Mouse (Mus musculus): Measurements from ENCODE around the gene Clba1. TPM values are rescaled to one million over a fixed set of nuclear protein-coding genes. Genes with fewer than 3 reads are reported as not detected.
A peak's percentile ranks its signal among the peaks of the same experiment; 100 is the strongest.

The Clba1 gene
- polyA plus RNA-seq, 1 experiment from 2014 or later = 17.5 TPM

GRCm38 (mm10) chr12:112791026-112791425 is 17.7 kb upstream of the Clba1 start:
- no peak overlapping the region for H3K27ac ChIP-seq (ENCODE audit: low read depth, low read length)
- no peak for ATAC-seq (ENCODE audit: low read depth)
- H3K4me2 ChIP-seq (ENCODE audit: low read depth, low read length) = no peak overlapping the region
- no peak overlapping the region for H3K9ac ChIP-seq (replicated peaks; ENCODE audit: low read depth, low read length)
- WGBS = 79% methylated on average over 8 of the region's 8 CpGs
- H3K4me3 ChIP-seq (ENCODE audit: low read depth, low read length) = no peak overlapping the region
- no peaks in the 10 kb centered on the region for H3K36me3 ChIP-seq (ENCODE audit: control insufficient read depth, insufficient read depth, low read length)
- no peaks in the 10 kb centered on the region for H3K27me3 ChIP-seq (ENCODE audit: control insufficient read depth, insufficient read depth, low read length)
- H3K4me1 ChIP-seq (ENCODE audit: control insufficient read depth, insufficient read depth, low read length) = no peaks in the 10 kb centered on the region
- no peaks in the 10 kb centered on the region for H3K9me3 ChIP-seq (ENCODE audit: control insufficient read depth, low read length)

GRCm38 (mm10) chr12:112793601-112794355 is 15.0 kb upstream of the Clba1 start:
- H3K27ac ChIP-seq (ENCODE audit: low read depth, low read length) = no peak overlapping the region
- no peaks in the 10 kb centered on the region; the same call in 1 of the 2 replicates for H3K4me1 ChIP-seq (ENCODE audit: control insufficient read depth, insufficient read depth, low read length)
- no peak for ATAC-seq (ENCODE audit: low read depth)
- H3K27me3 ChIP-seq (ENCODE audit: control insufficient read depth, insufficient read depth, low read length) = no peaks in the 10 kb centered on the region
- WGBS = 76% methylated on average over 13 of the region's 13 CpGs
- no peak overlapping the region for H3K4me2 ChIP-seq (ENCODE audit: low read depth, low read length)
- H3K4me3 ChIP-seq (ENCODE audit: low read depth, low read length) = no peak overlapping the region
- no peaks in the 10 kb centered on the region for H3K9me3 ChIP-seq (ENCODE audit: control insufficient read depth, low read length)
- H3K9ac ChIP-seq (replicated peaks; ENCODE audit: low read depth, low read length) = no peak overlapping the region
- no peaks in the 10 kb centered on the region for H3K36me3 ChIP-seq (ENCODE audit: control insufficient read depth, insufficient read depth, low read length)

GRCm38 (mm10) chr12:112794356-112794816 is 14.4 kb upstream of the Clba1 start:
- no peak for ATAC-seq (ENCODE audit: low read depth)
- Histone ChIP-seq H3K4me3 (ENCODE audit: low read depth, low read length) (no peak overlapping the region), H3K27me3 (ENCODE audit: control insufficient read depth, insufficient read depth, low read length) (no peaks in the 10 kb centered on the region), H3K9me3 (ENCODE audit: control insufficient read depth, low read length) (no peaks in the 10 kb centered on the region), H3K27ac (ENCODE audit: low read depth, low read length) (no peak overlapping the region), H3K9ac (replicated peaks; ENCODE audit: low read depth, low read length) (no peak overlapping the region), H3K4me1 (ENCODE audit: control insufficient read depth, insufficient read depth, low read length) (no peaks in the 10 kb centered on the region; the same call in 1 of the 2 replicates), H3K4me2 (ENCODE audit: low read depth, low read length) (no peak overlapping the region), H3K36me3 (ENCODE audit: control insufficient read depth, insufficient read depth, low read length) (no peaks in the 10 kb centered on the region)
- WGBS = 36% methylated on average over 7 of the region's 7 CpGs

DNA sequence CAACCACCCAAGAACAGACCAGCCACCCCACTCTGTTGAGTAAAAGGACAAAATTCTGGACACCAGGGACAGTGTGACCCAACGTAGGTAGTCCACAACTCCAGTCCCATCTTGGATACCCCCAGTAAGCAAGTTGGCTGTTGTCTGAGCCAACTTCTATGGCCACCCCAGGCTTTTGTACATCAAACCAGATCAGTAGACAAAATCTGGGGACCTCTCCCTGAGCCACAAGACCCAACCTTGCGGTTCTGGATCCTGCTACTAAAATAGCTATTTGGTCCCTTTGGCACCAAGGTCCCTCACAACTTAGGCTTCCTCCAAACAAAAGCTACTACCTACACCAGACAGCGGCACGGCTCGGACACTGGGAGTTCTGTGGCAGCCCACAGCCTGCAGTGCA is 13.7 kb upstream of the Clba1 start:
- no peaks in the 10 kb centered on the region for H3K9me3 ChIP-seq (ENCODE audit: control insufficient read depth, low read length)
- H3K27ac ChIP-seq (ENCODE audit: low read depth, low read length) = no peak overlapping the region
- no peak for ATAC-seq (ENCODE audit: low read depth)
- H3K36me3 ChIP-seq (ENCODE audit: control insufficient read depth, insufficient read depth, low read length) = no peaks in the 10 kb centered on the region
- no peak overlapping the region for H3K4me3 ChIP-seq (ENCODE audit: low read depth, low read length)
- 83% methylated on average over 5 of the region's 5 CpGs for WGBS
- no peaks in the 10 kb centered on the region for H3K27me3 ChIP-seq (ENCODE audit: control insufficient read depth, insufficient read depth, low read length)
- H3K9ac ChIP-seq (replicated peaks; ENCODE audit: low read depth, low read length) = no peak overlapping the region
- no peaks in the 10 kb centered on the region; the same call in 1 of the 2 replicates for H3K4me1 ChIP-seq (ENCODE audit: control insufficient read depth, insufficient read depth, low read length)
- no peak overlapping the region for H3K4me2 ChIP-seq (ENCODE audit: low read depth, low read length)

DNA sequence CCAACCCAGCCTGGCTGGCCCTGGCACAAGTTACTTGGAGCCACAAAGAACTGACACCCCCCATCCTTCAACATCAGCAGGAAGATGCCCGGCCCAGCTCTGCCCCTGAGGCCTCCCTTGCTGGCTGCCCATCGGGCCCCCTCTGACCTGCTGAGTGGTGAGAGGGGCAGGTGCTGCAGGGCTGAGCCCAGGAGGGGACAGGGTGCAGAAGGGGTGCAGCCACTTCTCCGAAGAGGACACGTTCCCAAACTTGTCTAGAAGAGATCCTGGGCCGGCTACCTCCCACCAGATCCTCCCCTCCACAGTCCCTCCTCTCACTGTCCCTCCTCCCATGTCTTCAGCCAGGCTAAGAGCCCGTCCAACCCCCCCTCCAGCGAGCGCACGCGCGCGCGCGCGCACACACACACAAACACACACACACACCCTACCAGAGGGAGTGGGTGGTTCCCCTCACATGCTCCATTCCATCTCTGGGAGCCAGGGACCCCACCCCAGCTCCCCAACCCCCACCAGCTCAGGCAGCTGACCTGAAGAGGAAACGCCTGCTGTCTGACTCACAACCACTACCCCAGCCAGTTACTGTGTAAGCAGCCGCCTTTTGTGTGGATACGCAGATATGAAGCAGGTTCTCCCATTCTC is 13.2 kb upstream of the Clba1 start:
- H3K36me3 ChIP-seq (ENCODE audit: control insufficient read depth, insufficient read depth, low read length) = no peaks in the 10 kb centered on the region
- no peak overlapping the region for H3K27ac ChIP-seq (ENCODE audit: low read depth, low read length)
- no peaks in the 10 kb centered on the region; the same call in 1 of the 2 replicates for H3K4me1 ChIP-seq (ENCODE audit: control insufficient read depth, insufficient read depth, low read length)

DNA sequence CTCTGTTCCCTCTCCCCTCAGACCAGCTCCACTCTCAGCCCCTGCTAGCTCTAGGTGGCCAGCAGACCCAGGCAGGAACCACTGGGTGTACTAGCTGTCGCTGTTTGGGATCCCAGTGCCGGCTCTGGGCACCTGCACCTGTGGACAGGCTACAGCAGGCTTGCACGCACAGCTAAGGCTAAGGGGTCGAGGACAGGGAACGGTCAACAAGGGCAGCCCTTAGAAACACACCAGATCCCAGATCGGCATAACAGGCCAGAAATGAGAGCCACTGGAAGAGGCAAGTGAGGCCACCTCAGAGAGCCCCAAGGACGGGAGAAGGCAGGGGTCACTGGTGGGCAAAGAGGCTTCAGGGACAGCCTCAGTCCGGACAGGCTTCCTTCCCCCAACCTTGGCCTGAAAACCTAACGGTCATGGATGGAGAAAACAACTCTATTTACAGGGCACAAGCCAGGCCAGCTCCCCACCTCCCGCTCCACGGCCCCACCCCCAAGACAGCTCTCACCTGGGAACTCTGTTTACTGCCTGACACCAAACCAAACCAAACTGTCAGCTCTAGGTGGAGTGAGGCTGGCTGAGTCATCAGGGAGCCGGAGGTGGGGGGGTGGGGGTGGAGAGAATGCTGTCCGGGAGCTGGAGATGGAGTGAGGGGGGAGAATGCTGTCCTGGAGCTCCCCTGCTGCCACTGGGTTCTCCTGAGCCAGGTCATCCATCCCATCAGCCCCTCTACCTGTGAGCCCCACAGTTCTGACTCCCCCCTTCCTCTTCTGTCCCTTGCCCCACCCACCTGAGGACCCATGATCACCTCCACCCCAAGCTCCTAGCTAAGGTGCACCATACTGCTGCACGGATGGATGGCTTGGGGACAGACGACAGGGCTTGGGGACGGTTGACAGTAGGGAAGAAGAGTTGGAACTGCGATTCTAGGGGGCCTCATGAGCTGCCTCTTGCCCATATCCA is 11.9 kb upstream of the Clba1 start:
- Histone ChIP-seq H3K4me1 (ENCODE audit: control insufficient read depth, insufficient read depth, low read length) (peaks cover 5% of the 10 kb centered on the region; the same call in 1 of the 2 replicates), H3K9ac (replicated peaks; ENCODE audit: low read depth, low read length) (no peak overlapping the region), H3K9me3 (ENCODE audit: control insufficient read depth, low read length) (no peaks in the 10 kb centered on the region), H3K4me3 (ENCODE audit: low read depth, low read length) (no peak overlapping the region), H3K4me2 (ENCODE audit: low read depth, low read length) (no peak overlapping the region), H3K27ac (ENCODE audit: low read depth, low read length) (no peak overlapping the region), H3K36me3 (ENCODE audit: control insufficient read depth, insufficient read depth, low read length) (no peaks in the 10 kb centered on the region), H3K27me3 (ENCODE audit: control insufficient read depth, insufficient read depth, low read length) (no peaks in the 10 kb centered on the region; the same call in 1 of the 2 replicates)
- WGBS = 53% methylated on average over 17 of the region's 17 CpGs
- no peak for ATAC-seq (ENCODE audit: low read depth)

More for the DNA sequence above, 13.2 kb upstream of the Clba1 start:
- H3K4me2 ChIP-seq (ENCODE audit: low read depth, low read length) = no peak overlapping the region
- WGBS = 72% methylated on average over 18 of the region's 18 CpGs
- no peaks in the 10 kb centered on the region for H3K27me3 ChIP-seq (ENCODE audit: control insufficient read depth, insufficient read depth, low read length)
- H3K9ac ChIP-seq (replicated peaks; ENCODE audit: low read depth, low read length) = no peak overlapping the region
- no peaks in the 10 kb centered on the region for H3K9me3 ChIP-seq (ENCODE audit: control insufficient read depth, low read length)
- no peak for ATAC-seq (ENCODE audit: low read depth)
- no peak overlapping the region for H3K4me3 ChIP-seq (ENCODE audit: low read depth, low read length)

DNA sequence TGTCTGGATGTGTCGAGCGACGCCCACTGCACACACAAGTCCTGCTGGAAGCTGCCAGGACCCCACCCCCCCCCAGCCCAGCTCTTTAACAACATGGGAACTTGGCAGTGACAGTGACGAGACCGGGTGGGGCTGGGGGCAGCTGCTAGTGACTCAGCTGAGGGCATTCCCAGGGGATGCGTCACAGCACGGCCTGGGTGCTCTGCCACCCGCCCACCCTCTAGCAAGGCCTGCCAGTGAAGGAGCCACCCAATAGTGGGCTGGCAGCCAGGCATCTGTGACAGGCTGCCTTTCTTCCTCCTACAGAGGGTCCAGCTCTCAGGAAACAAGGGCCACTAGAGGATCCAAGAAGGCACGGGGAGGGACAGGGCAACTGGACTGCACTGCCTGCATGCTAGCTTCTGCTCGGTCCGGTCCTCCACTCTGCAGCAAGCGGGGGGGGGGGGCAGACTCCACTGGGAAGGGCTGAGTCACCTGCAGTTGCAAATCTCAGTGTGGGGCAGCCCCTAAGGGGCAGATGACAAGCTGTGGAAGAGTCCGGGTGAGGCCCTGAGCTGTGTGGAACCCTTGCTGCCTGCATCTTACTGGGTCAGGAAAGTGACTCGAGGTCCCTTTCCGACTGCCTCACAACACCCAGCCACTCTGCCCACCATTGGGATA is 10.9 kb upstream of the Clba1 start:
- Histone ChIP-seq H3K4me1 (ENCODE audit: control insufficient read depth, insufficient read depth, low read length) (peaks cover 7% of the 10 kb centered on the region; the same call in 1 of the 2 replicates), H3K36me3 (ENCODE audit: control insufficient read depth, insufficient read depth, low read length) (no peaks in the 10 kb centered on the region), H3K9ac (replicated peaks; ENCODE audit: low read depth, low read length) (no peak overlapping the region), H3K27ac (ENCODE audit: low read depth, low read length) (no peak overlapping the region), H3K4me2 (ENCODE audit: low read depth, low read length) (no peak overlapping the region), H3K4me3 (ENCODE audit: low read depth, low read length) (no peak overlapping the region), H3K27me3 (ENCODE audit: control insufficient read depth, insufficient read depth, low read length) (no peaks in the 10 kb centered on the region; the same call in 1 of the 2 replicates), H3K9me3 (ENCODE audit: control insufficient read depth, low read length) (no peaks in the 10 kb centered on the region)
- WGBS = 66% methylated on average over 15 of the region's 15 CpGs
- 0 out of 2 replicates have a peak, but pooled peaks have one; percentile 7 for ATAC-seq (ENCODE audit: low read depth)

- no peaks in the 10 kb centered on the region for H3K9me3 ChIP-seq (ENCODE audit: control insufficient read depth, low read length)
- H3K4me2 ChIP-seq (ENCODE audit: low read depth, low read length) = no peak overlapping the region
- peaks cover 7% of the 10 kb centered on the region; the same call in 1 of the 2 replicates for H3K4me1 ChIP-seq (ENCODE audit: control insufficient read depth, insufficient read depth, low read length)
- H3K36me3 ChIP-seq (ENCODE audit: control insufficient read depth, insufficient read depth, low read length) = no peaks in the 10 kb centered on the region
- no peak overlapping the region for H3K4me3 ChIP-seq (ENCODE audit: low read depth, low read length)
- H3K27me3 ChIP-seq (ENCODE audit: control insufficient read depth, insufficient read depth, low read length) = no peaks in the 10 kb centered on the region; the same call in 1 of the 2 replicates
- ATAC-seq (ENCODE audit: low read depth) = no peak
- no peak overlapping the region for H3K27ac ChIP-seq (ENCODE audit: low read depth, low read length)
- H3K9ac ChIP-seq (replicated peaks; ENCODE audit: low read depth, low read length) = no peak overlapping the region
- 34% methylated on average over 5 of the region's 5 CpGs for WGBS
Measured at GRCm38 (mm10) chr12:112798332-112798681, 10.4 kb upstream of the Clba1 start.
